ENCODE assay signal across 1 mouse cellular context in genomic region chr4:126110374-126111152, GRCm38 (mm10).
TF ChIP-seq lines count a peak whose summit lies in the region.

No protein-coding gene starts in this region.

TF ChIP-seq in CH12.LX, 34 proteins besides CTCF, POLR2A, EP300 and RAD21 (continued from another document):
- TF ChIP-seq PAX5 (IDR thresholded peaks at IDR 0.05; ENCODE audit: low read length): no peak
- no peak; the same call in 1 of the 2 replicates for TF ChIP-seq BHLHE40 (IDR thresholded peaks at IDR 0.05; ENCODE audit: low read depth, low read length)
- TF ChIP-seq JUN (IDR thresholded peaks at IDR 0.05; ENCODE audit: insufficient read depth, low read depth, low read length): peak; percentile 31; the same call in 1 of the 2 replicates
